Comparison of ENCODE assay signal across 20 mouse cellular contexts in genomic region chr3:18378014-18379005, GRCm38 (mm10).
DNase-seq lines count a peak whose midpoint lies in the region; ATAC-seq and TF ChIP-seq lines count a peak whose summit lies in the region.
"Had no signal": no experiment of that assay in that cellular context is flagged by ENCODE, and none has a peak within 500 bp of the region (broad histone marks: within the 10 kb centered on the region; RNA-seq: fewer than 3 reads in every experiment).

No protein-coding gene starts in this region.

- H3K4me3 ChIP-seq in forebrain, embryonic 16.5 days (replicated peaks; ENCODE audit: low read length): no peak overlapping the region
- H3K4me3 ChIP-seq in hindbrain, postnatal 0 days (ENCODE audit: low read length): no peak overlapping the region
- no peak overlapping the region for H3K4me3 ChIP-seq in neural tube, embryonic 15.5 days (replicated peaks)
- H3K4me3 ChIP-seq: heart, embryonic 10.5 days; limb, embryonic 10.5 days had no signal

- WGBS in forebrain, embryonic 16.5 days: 44% methylated on average over 8 of the region's 8 CpGs
- WGBS in hindbrain, postnatal 0 days: 68% methylated on average over 8 of the region's 8 CpGs
- 58% methylated on average over 8 of the region's 8 CpGs for WGBS in neural tube, embryonic 15.5 days

- DNase-seq in heart, adult 11 months: peak; percentile 64
- DNase-seq in heart, adult 18-20 months: no peak
- DNase-seq in hindbrain, postnatal 0 days (ENCODE audit: low spot score): peak; percentile 21
- DNase-seq in urinary bladder, postnatal 10 days (ENCODE audit: low spot score): no peak
- DNase-seq: adrenal gland, postnatal 36 days; cerebellum, adult 9-10 months; gastrocnemius, postnatal 25 days; heart, postnatal 10 days; layer of hippocampus, postnatal 36 days; lung, embryonic 14.5 days; lung, postnatal 4 days; spleen, adult 18-20 months; thymus, adult 2 months had no signal

- no peak overlapping the region for H3K4me2 ChIP-seq in forebrain, embryonic 16.5 days (ENCODE audit: low read length)
- H3K4me2 ChIP-seq in hindbrain, postnatal 0 days (ENCODE audit: low read depth, low read length): no peak overlapping the region
- no peak overlapping the region for H3K4me2 ChIP-seq in neural tube, embryonic 15.5 days
- H3K4me2 ChIP-seq: liver, embryonic 11.5 days; lung, embryonic 14.5 days had no signal

- no peak overlapping the region for H3K9ac ChIP-seq in forebrain, embryonic 16.5 days (replicated peaks; ENCODE audit: low read depth, low read length)
- no peak overlapping the region for H3K9ac ChIP-seq in hindbrain, postnatal 0 days (replicated peaks; ENCODE audit: low read length)
- no peak overlapping the region for H3K9ac ChIP-seq in neural tube, embryonic 15.5 days (replicated peaks)
- H3K9ac ChIP-seq: lung, embryonic 14.5 days had no signal

- peak; percentile 49 for ATAC-seq in forebrain, embryonic 16.5 days
- no peak for ATAC-seq in hindbrain, postnatal 0 days
- ATAC-seq in neural tube, embryonic 15.5 days (ENCODE audit: low FRiP score): peak; percentile 80
- no peak for ATAC-seq in megakaryocyte-erythroid progenitor cell, adult 5-6 weeks (replicated peaks; ENCODE audit: low FRiP score, low TSS enrichment, poor library complexity, severe bottlenecking)
- ATAC-seq: inflammation-experienced regulatory T-cells, adult 6 months had no signal

- no peaks in the 10 kb centered on the region for H3K9me3 ChIP-seq in forebrain, embryonic 16.5 days (ENCODE audit: control insufficient read depth, low read length)
- no peaks in the 10 kb centered on the region for H3K9me3 ChIP-seq in hindbrain, postnatal 0 days (ENCODE audit: low read length)
- no peaks in the 10 kb centered on the region for H3K9me3 ChIP-seq in neural tube, embryonic 15.5 days (replicated peaks)
- H3K9me3 ChIP-seq: heart, embryonic 10.5 days; limb, embryonic 10.5 days had no signal

- H3K36me3 ChIP-seq in forebrain, embryonic 16.5 days (ENCODE audit: control insufficient read depth, insufficient read depth): no peaks in the 10 kb centered on the region
- H3K36me3 ChIP-seq in hindbrain, postnatal 0 days (ENCODE audit: insufficient read depth, low read length): no peaks in the 10 kb centered on the region
- H3K36me3 ChIP-seq in neural tube, embryonic 15.5 days: no peaks in the 10 kb centered on the region
- H3K36me3 ChIP-seq: heart, embryonic 10.5 days; limb, embryonic 10.5 days had no signal

- no peaks in the 10 kb centered on the region for H3K27me3 ChIP-seq in forebrain, embryonic 16.5 days (replicated peaks; ENCODE audit: control insufficient read depth, insufficient read depth, low read length)
- no peaks in the 10 kb centered on the region for H3K27me3 ChIP-seq in hindbrain, postnatal 0 days (ENCODE audit: insufficient read depth, low read length)
- no peaks in the 10 kb centered on the region for H3K27me3 ChIP-seq in neural tube, embryonic 15.5 days (replicated peaks)

- H3K27ac ChIP-seq in forebrain, embryonic 16.5 days (ENCODE audit: low read length): no peak overlapping the region
- H3K27ac ChIP-seq in hindbrain, postnatal 0 days: no peak overlapping the region
- no peak overlapping the region for H3K27ac ChIP-seq in neural tube, embryonic 15.5 days (replicated peaks)
- H3K27ac ChIP-seq: heart, embryonic 10.5 days; limb, embryonic 10.5 days had no signal

- TF ChIP-seq CTCF in hindbrain, postnatal 0 days (IDR thresholded peaks at IDR 0.05; ENCODE audit: low read depth): no peak

- H3K4me1 ChIP-seq in forebrain, embryonic 16.5 days (replicated peaks; ENCODE audit: control insufficient read depth, insufficient read depth, low read length): no peaks in the 10 kb centered on the region
- H3K4me1 ChIP-seq in hindbrain, postnatal 0 days (ENCODE audit: insufficient read depth, low read length): no peaks in the 10 kb centered on the region
- no peaks in the 10 kb centered on the region for H3K4me1 ChIP-seq in neural tube, embryonic 15.5 days
- H3K4me1 ChIP-seq: heart, embryonic 10.5 days; limb, embryonic 10.5 days had no signal

Comparison
In these comparisons a context has a peak if more than half of its experiments do, and no peak if none do; other contexts are left out.
1. DNase-seq: peak in heart, adult 11 months (single experiment) and hindbrain, postnatal 0 days (single experiment); none in heart, adult 18-20 months (0 of 2) and urinary bladder, postnatal 10 days (single experiment).
2. ATAC-seq: peak in forebrain, embryonic 16.5 days (single experiment) and neural tube, embryonic 15.5 days (single experiment); none in hindbrain, postnatal 0 days (single experiment) and megakaryocyte-erythroid progenitor cell, adult 5-6 weeks (single experiment).